Mouse (Mus musculus) heart, embryonic 16.5 days (tissue): ENCODE data around the gene Gm20518. TPM values are rescaled to one million over a fixed set of nuclear protein-coding genes. Genes with fewer than 3 reads are reported as not detected.

Experiments
- ATAC-seq: fragments of 200-750 bp; cut with Nextera tagmentation; replicated peaks from 2 replicates; pipeline ENCODE4 v1.8.0; 2017; ENCODE audit warnings: moderate number of reproducible peaks; ENCODE audit not compliant: insufficient read depth, low FRiP score; ENCODE audit errors: extremely low read depth
- H3K27ac ChIP-seq: fragments of 300-500 bp; sonication (generic); 2 replicates; pipeline ENCODE4 v1.5.1; 2014; ENCODE audit warnings: mild to moderate bottlenecking, low read length, control low read depth, moderate library complexity
- H3K27me3 ChIP-seq: fragments of 300-500 bp; sonication (generic); 2 replicates; pipeline ENCODE4 v1.6.1; 2014; ENCODE audit warnings: low read length, mixed read lengths; ENCODE audit not compliant: control insufficient read depth, insufficient read depth
- H3K36me3 ChIP-seq: fragments of 300-500 bp; sonication (generic); 2 replicates; pipeline ENCODE4 v1.6.1; 2014; ENCODE audit not compliant: control insufficient read depth, insufficient read depth
- H3K4me1 ChIP-seq: fragments of 300-500 bp; sonication (generic); 2 replicates; pipeline ENCODE4 v1.6.1; 2014; ENCODE audit warnings: low read length, mixed read lengths; ENCODE audit not compliant: control insufficient read depth, insufficient read depth
- H3K4me2 ChIP-seq: fragments of 300-500 bp; sonication (generic); 2 replicates; pipeline ENCODE4 v1.6.1; 2014; ENCODE audit warnings: low read depth, mild to moderate bottlenecking, control low read depth, low read length
- H3K4me3 ChIP-seq: fragments of 300-500 bp; sonication (generic); 2 replicates; pipeline ENCODE4 v1.5.1; 2014; ENCODE audit warnings: mild to moderate bottlenecking, control low read depth, low read length
- H3K9ac ChIP-seq: fragments of 300-500 bp; sonication (generic); 2 replicates; pipeline ENCODE4 v1.6.1; 2014; ENCODE audit warnings: low read length, control low read depth
- H3K9me3 ChIP-seq: fragments of 300-500 bp; sonication (generic); replicated peaks from 2 replicates; pipeline ENCODE4 v1.6.1; 2016; ENCODE audit warnings: low read length; ENCODE audit not compliant: control insufficient read depth
- WGBS: fragments of 180-500 bp; shearing (Covaris S2); extraction: QIAGEN DNeasy Blood & Tissue Kit; methylation state at CpG from one replicate; pipeline ENCODE4 v1.1.7; 2014; 5-methylcytosine and 5-hydroxymethylcytosine counted together
- polyA plus RNA-seq: library from polyadenylated mRNA; unstranded; fragments of >200 nt; fragmentation: Nextera tagmentation; extraction: Ambion mirVana; gene quantifications from 2 replicates; pipeline ENCODE4 v1.2.1, GENCODE M21; 2015

Gm20518 gene
- polyA plus RNA-seq, 1 experiment from 2014 or later = 0.14 TPM

DNA sequence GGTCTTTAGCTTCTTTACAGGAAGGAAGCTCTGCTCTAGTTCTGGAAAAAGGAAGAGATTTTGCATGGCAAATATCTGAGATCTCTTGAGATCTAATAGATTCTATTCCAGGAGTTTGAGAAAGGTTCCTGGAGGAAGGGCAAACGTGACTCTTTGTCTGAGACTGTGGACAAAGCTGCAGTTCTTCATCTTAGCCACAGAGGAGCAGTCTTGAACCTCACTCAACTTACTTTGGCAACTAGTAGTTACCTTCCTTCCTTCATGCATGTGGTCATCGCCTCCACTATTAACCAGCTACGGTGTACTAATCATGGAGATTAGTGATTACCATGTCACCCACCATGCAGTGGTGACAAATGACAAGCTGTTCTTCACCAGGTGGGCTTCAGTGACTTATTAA is 106.1 kb downstream of the Gm20518 start:
- H3K9me3 ChIP-seq = no peaks in the 10 kb centered on the region
- ATAC-seq = no peak
- no peak overlapping the region for H3K27ac ChIP-seq
- no peak overlapping the region for H3K4me2 ChIP-seq
- no peak overlapping the region for H3K9ac ChIP-seq
- H3K27me3 ChIP-seq = no peaks in the 10 kb centered on the region
- no peaks in the 10 kb centered on the region for H3K4me1 ChIP-seq
- 66% methylated on average over 3 of the region's 3 CpGs for WGBS
- H3K4me3 ChIP-seq = no peak overlapping the region
- peaks cover 24% of the 10 kb centered on the region for H3K36me3 ChIP-seq

Other genes starting within 250 kb of the Gm20518 start
- 3.4 and 4.3 TPM in 2 replicates for gene Ccdc74a, start 245.2 kb downstream of the Gm20518 start, polyA plus RNA-seq
- gene Med15, start 158.8 kb downstream of the Gm20518 start, polyA plus RNA-seq = 32.3 and 35.9 TPM in 2 replicates
- 36.4 and 39.6 TPM in 2 replicates for gene Klhl22, start 132.1 kb downstream of the Gm20518 start, polyA plus RNA-seq
- 4.3 and 5.5 TPM in 2 replicates for gene Scarf2, start 94.4 kb downstream of the Gm20518 start, polyA plus RNA-seq
- gene B830017H08Rik, start 58.5 kb downstream of the Gm20518 start, polyA plus RNA-seq = not detected in 2 replicates
- 2.0 and 2.6 TPM in 2 replicates for gene Car15, start 53.3 kb downstream of the Gm20518 start, polyA plus RNA-seq
- 0.04 and 0.05 TPM in 2 replicates for gene Tssk1, start 2.6 kb upstream of the Gm20518 start, polyA plus RNA-seq
- 46.9 and 55.2 TPM in 2 replicates for gene Dgcr2, start 6.9 kb upstream of the Gm20518 start, polyA plus RNA-seq
- gene Tssk2, start 7.0 kb upstream of the Gm20518 start, polyA plus RNA-seq = not detected in 2 replicates
- gene Ess2, start 19.7 kb upstream of the Gm20518 start, polyA plus RNA-seq = 31.6 and 32.7 TPM in 2 replicates
- not detected in 2 replicates for gene Gsc2, start 23.4 kb upstream of the Gm20518 start, polyA plus RNA-seq
- gene Slc25a1, start 36.5 kb upstream of the Gm20518 start, polyA plus RNA-seq = 27.2 and 27.9 TPM in 2 replicates
- not detected in 2 replicates for gene Vpreb2, start 88.8 kb upstream of the Gm20518 start, polyA plus RNA-seq
- 67.4 and 67.8 TPM in 2 replicates for gene Dgcr6, start 161.2 kb upstream of the Gm20518 start, polyA plus RNA-seq
- gene Prodh, start 198.5 kb upstream of the Gm20518 start, polyA plus RNA-seq = 7.2 and 7.3 TPM in 2 replicates
- gene Rtn4r, start 236.0 kb upstream of the Gm20518 start, polyA plus RNA-seq = 0.16 and 0.85 TPM in 2 replicates